Mouse (Mus musculus): ENCODE measurements around the gene Nacc2.

Gene Nacc2

GRCm38 (mm10) chr2:26123079-26123648, at the start of gene Nacc2:
TSS of gene Nacc2 (minus strand) at chr2:26123220.
- no peak for DNase-seq (ENCODE audit: extremely low read depth, low read depth, low spot score)

- DNase-seq (ENCODE audit: extremely low read depth, low read depth, low spot score), result no peak
Measured at GRCm38 (mm10) chr2:26172166-26172565, 49.1 kb upstream of the Nacc2 start.

GRCm38 (mm10) chr2:26170376-26170775, 47.4 kb upstream of the Nacc2 start:
- DNase-seq (ENCODE audit: extremely low read depth, low read depth, low spot score), result no peak

GRCm38 (mm10) chr2:26168843-26169579, 46.0 kb upstream of the Nacc2 start:
- DNase-seq (ENCODE audit: extremely low read depth, low read depth, low spot score), result no peak

GRCm38 (mm10) chr2:26166890-26167289, 43.9 kb upstream of the Nacc2 start:
- DNase-seq (ENCODE audit: extremely low read depth, low read depth, low spot score), result no peak

- DNase-seq (ENCODE audit: extremely low read depth, low read depth, low spot score), result no peak
Measured at GRCm38 (mm10) chr2:26158064-26158463, 35.0 kb upstream of the Nacc2 start.

GRCm38 (mm10) chr2:26156191-26156977, 33.4 kb upstream of the Nacc2 start:
- no peak for DNase-seq (ENCODE audit: extremely low read depth, low read depth, low spot score)

GRCm38 (mm10) chr2:26155737-26156136, 32.7 kb upstream of the Nacc2 start:
- DNase-seq (ENCODE audit: extremely low read depth, low read depth, low spot score), result no peak

GRCm38 (mm10) chr2:26154586-26154985, 31.6 kb upstream of the Nacc2 start:
- DNase-seq (ENCODE audit: extremely low read depth, low read depth, low spot score), result no peak

- no peak for DNase-seq (ENCODE audit: extremely low read depth, low read depth, low spot score)
Measured at GRCm38 (mm10) chr2:26153909-26154340, 30.9 kb upstream of the Nacc2 start.

- DNase-seq (ENCODE audit: extremely low read depth, low read depth, low spot score), result no peak
Measured at GRCm38 (mm10) chr2:26153295-26153694, 30.3 kb upstream of the Nacc2 start.

- no peak for DNase-seq (ENCODE audit: extremely low read depth, low read depth, low spot score)
Measured at GRCm38 (mm10) chr2:26147706-26148370, 24.8 kb upstream of the Nacc2 start.

- DNase-seq (ENCODE audit: extremely low read depth, low read depth, low spot score), result no peak
Measured at GRCm38 (mm10) chr2:26146337-26147042, 23.5 kb upstream of the Nacc2 start.

- DNase-seq (ENCODE audit: extremely low read depth, low read depth, low spot score), result no peak
Measured at GRCm38 (mm10) chr2:26145113-26145512, 22.1 kb upstream of the Nacc2 start.

- peak; percentile 61 for DNase-seq (ENCODE audit: extremely low read depth, low read depth, low spot score)
Measured at GRCm38 (mm10) chr2:26144331-26144730, 21.3 kb upstream of the Nacc2 start.

GRCm38 (mm10) chr2:26143556-26143955, 20.5 kb upstream of the Nacc2 start:
- DNase-seq (ENCODE audit: extremely low read depth, low read depth, low spot score), result no peak

GRCm38 (mm10) chr2:26142986-26143385, 20.0 kb upstream of the Nacc2 start:
- no peak for DNase-seq (ENCODE audit: extremely low read depth, low read depth, low spot score)

- DNase-seq (ENCODE audit: extremely low read depth, low read depth, low spot score), result no peak
Measured at GRCm38 (mm10) chr2:26141893-26142635, 19.0 kb upstream of the Nacc2 start.

- no peak for DNase-seq (ENCODE audit: extremely low read depth, low read depth, low spot score)
Measured at GRCm38 (mm10) chr2:26140903-26141302, 17.9 kb upstream of the Nacc2 start.

GRCm38 (mm10) chr2:26140292-26140819, 17.3 kb upstream of the Nacc2 start:
- peak; percentile 57 for DNase-seq (ENCODE audit: extremely low read depth, low read depth, low spot score)
